In the genomic region with DNA sequence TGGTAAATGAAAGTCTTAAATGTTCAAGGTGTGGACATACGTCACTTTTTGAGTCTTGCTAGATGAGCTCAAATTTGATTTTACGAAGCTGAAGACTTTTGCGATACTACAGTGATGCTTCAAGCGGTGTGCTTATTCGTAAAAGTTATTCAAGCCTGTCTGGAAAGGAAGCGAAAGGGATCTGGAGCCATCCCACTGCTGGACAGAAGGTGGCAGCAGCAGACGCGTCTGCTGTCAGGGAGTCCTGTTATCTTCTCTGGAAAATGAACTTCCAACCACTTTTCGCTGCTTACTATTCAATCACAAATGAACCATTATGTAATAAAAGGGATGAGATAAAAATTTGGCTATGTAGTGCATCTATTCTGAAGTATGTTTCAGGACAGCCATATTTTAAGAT, we compare ENCODE assay signal across 9 mouse cellular contexts.
DNase-seq lines count a peak whose midpoint lies in the region; ATAC-seq and TF ChIP-seq lines count a peak whose summit lies in the region.
"Had no signal": no experiment of that assay in that cellular context is flagged by ENCODE, and none has a peak within 500 bp of the region (broad histone marks: within the 10 kb centered on the region; RNA-seq: fewer than 3 reads in every experiment).

No protein-coding gene starts in this region.

- WGBS in heart, adult 2 months = 25% methylated on average over 9 of the region's 9 CpGs
- 35% methylated on average over 9 of the region's 9 CpGs for WGBS in embryonic facial prominence, embryonic 11.5 days
- 32% methylated on average over 9 of the region's 9 CpGs for WGBS in kidney, embryonic 14.5 days
- WGBS in limb, embryonic 11.5 days = 41% methylated on average over 9 of the region's 9 CpGs

- H3K9me3 ChIP-seq in embryonic facial prominence, embryonic 11.5 days (replicated peaks; ENCODE audit: control insufficient read depth, low read length) = no peaks in the 10 kb centered on the region
- no peaks in the 10 kb centered on the region for H3K9me3 ChIP-seq in kidney, embryonic 14.5 days (ENCODE audit: control insufficient read depth, low read length)
- H3K9me3 ChIP-seq in limb, embryonic 11.5 days (ENCODE audit: control insufficient read depth, low read length) = no peaks in the 10 kb centered on the region

- TF ChIP-seq POLR2A in heart, adult 2 months (IDR thresholded peaks at IDR 0.05; ENCODE audit: insufficient read depth, low read depth, low read length) = no peak

- H3K4me1 ChIP-seq in heart, adult 2 months (ENCODE audit: control insufficient read depth, insufficient read depth, low read length) = no peaks in the 10 kb centered on the region
- no peaks in the 10 kb centered on the region for H3K4me1 ChIP-seq in embryonic facial prominence, embryonic 11.5 days (ENCODE audit: control insufficient read depth, insufficient read depth, low read length)
- H3K4me1 ChIP-seq in kidney, embryonic 14.5 days (ENCODE audit: control insufficient read depth, insufficient read depth, low read length) = no peaks in the 10 kb centered on the region
- H3K4me1 ChIP-seq in limb, embryonic 11.5 days (ENCODE audit: control insufficient read depth, insufficient read depth, low read length) = no peaks in the 10 kb centered on the region

- no peak for ATAC-seq in embryonic facial prominence, embryonic 11.5 days (replicated peaks; ENCODE audit: insufficient number of reproducible peaks, low FRiP score, low TSS enrichment, low read depth)
- peak; percentile 78; the same call in 1 of the 2 replicates for ATAC-seq in kidney, embryonic 14.5 days (ENCODE audit: low FRiP score, low TSS enrichment)
- no peak for ATAC-seq in limb, embryonic 11.5 days (ENCODE audit: insufficient number of reproducible peaks, low FRiP score, low TSS enrichment, low read depth)

- H3K4me2 ChIP-seq in embryonic facial prominence, embryonic 11.5 days (ENCODE audit: low read depth, low read length) = no peak overlapping the region
- H3K4me2 ChIP-seq in kidney, embryonic 14.5 days (replicated peaks; ENCODE audit: low read depth, low read length) = no peak overlapping the region
- no peak overlapping the region for H3K4me2 ChIP-seq in limb, embryonic 11.5 days (ENCODE audit: low read depth, severe bottlenecking)

- no peak for TF ChIP-seq EP300 in heart, adult 2 months (IDR thresholded peaks at IDR 0.05; ENCODE audit: insufficient read depth, low read depth, low read length)

- peak; percentile 72 for TF ChIP-seq CTCF in heart, adult 2 months (IDR thresholded peaks at IDR 0.05)

- H3K36me3 ChIP-seq in heart, adult 2 months (ENCODE audit: control insufficient read depth, insufficient read depth, low read length) = no peaks in the 10 kb centered on the region
- H3K36me3 ChIP-seq in embryonic facial prominence, embryonic 11.5 days (replicated peaks; ENCODE audit: control insufficient read depth, insufficient read depth, low read depth, low read length) = no peaks in the 10 kb centered on the region
- H3K36me3 ChIP-seq in kidney, embryonic 14.5 days (ENCODE audit: control insufficient read depth, insufficient read depth, low read length) = no peaks in the 10 kb centered on the region
- no peaks in the 10 kb centered on the region for H3K36me3 ChIP-seq in limb, embryonic 11.5 days (ENCODE audit: control insufficient read depth, insufficient read depth, low read length)

- no peak overlapping the region for H3K27ac ChIP-seq in heart, adult 2 months
- H3K27ac ChIP-seq in embryonic facial prominence, embryonic 11.5 days (replicated peaks; ENCODE audit: low read depth, low read length) = no peak overlapping the region
- no peak overlapping the region for H3K27ac ChIP-seq in kidney, embryonic 14.5 days (ENCODE audit: low read depth, low read length)
- no peak overlapping the region for H3K27ac ChIP-seq in limb, embryonic 11.5 days (replicated peaks; ENCODE audit: low read depth, low read length)

- no peak overlapping the region for H3K4me3 ChIP-seq in heart, adult 2 months
- no peak overlapping the region for H3K4me3 ChIP-seq in embryonic facial prominence, embryonic 11.5 days (ENCODE audit: low read depth, low read length)
- no peak overlapping the region for H3K4me3 ChIP-seq in kidney, embryonic 14.5 days (ENCODE audit: low read length)
- no peak overlapping the region for H3K4me3 ChIP-seq in limb, embryonic 11.5 days (ENCODE audit: low read depth, low read length)

- DNase-seq in heart, adult 2 months = peak in 1 of 2 experiments; percentile 23
- DNase-seq in heart, adult 9 months (ENCODE audit: low spot score in 2 of 2) = no peak
- peak; percentile 38 for DNase-seq in adrenal gland, adult 2 months
- DNase-seq in embryonic facial prominence, embryonic 11.5 days (ENCODE audit: low spot score) = peak; percentile 71
- DNase-seq in limb, embryonic 11.5 days (ENCODE audit: low spot score) = peak; percentile 58
- DNase-seq in retina, adult 2 months (ENCODE audit: low read depth, low spot score) = peak; percentile 16
- DNase-seq in thymus, postnatal 25 days = no peak

- intact Hi-C loops in heart, adult 2 months (cut with DNase I) = no loop called here

- H3K9ac ChIP-seq in heart, adult 2 months (ENCODE audit: low read depth, low read length) = no peak overlapping the region
- H3K9ac ChIP-seq in embryonic facial prominence, embryonic 11.5 days (replicated peaks; ENCODE audit: low read length) = no peak overlapping the region
- no peak overlapping the region for H3K9ac ChIP-seq in kidney, embryonic 14.5 days (ENCODE audit: low read depth, low read length)
- no peak overlapping the region for H3K9ac ChIP-seq in limb, embryonic 11.5 days (ENCODE audit: low read length)

- H3K27me3 ChIP-seq in heart, adult 2 months (ENCODE audit: control insufficient read depth, insufficient read depth, low read length) = no peaks in the 10 kb centered on the region
- no peaks in the 10 kb centered on the region for H3K27me3 ChIP-seq in embryonic facial prominence, embryonic 11.5 days (ENCODE audit: control insufficient read depth, insufficient read depth, low read length)
- no peaks in the 10 kb centered on the region for H3K27me3 ChIP-seq in kidney, embryonic 14.5 days (ENCODE audit: control insufficient read depth, insufficient read depth, low read length)
- H3K27me3 ChIP-seq in limb, embryonic 11.5 days (ENCODE audit: control insufficient read depth, insufficient read depth, low read length) = no peaks in the 10 kb centered on the region
- H3K27me3 ChIP-seq: CH12.LX had no signal

- no peaks in the 10 kb centered on the region for H3K79me2 ChIP-seq in heart, adult 2 months (replicated peaks; ENCODE audit: control insufficient read depth, insufficient read depth, low read length)

Comparison
In these comparisons a context has a peak if more than half of its experiments do, and no peak if none do; other contexts are left out.
1. DNase-seq: peak in adrenal gland, adult 2 months (single experiment), embryonic facial prominence, embryonic 11.5 days (single experiment), limb, embryonic 11.5 days (single experiment) and retina, adult 2 months (single experiment); none in heart, adult 9 months (0 of 2) and thymus, postnatal 25 days (single experiment).